ENCODE assay signal across 7 mouse cellular contexts in the genomic region with DNA sequence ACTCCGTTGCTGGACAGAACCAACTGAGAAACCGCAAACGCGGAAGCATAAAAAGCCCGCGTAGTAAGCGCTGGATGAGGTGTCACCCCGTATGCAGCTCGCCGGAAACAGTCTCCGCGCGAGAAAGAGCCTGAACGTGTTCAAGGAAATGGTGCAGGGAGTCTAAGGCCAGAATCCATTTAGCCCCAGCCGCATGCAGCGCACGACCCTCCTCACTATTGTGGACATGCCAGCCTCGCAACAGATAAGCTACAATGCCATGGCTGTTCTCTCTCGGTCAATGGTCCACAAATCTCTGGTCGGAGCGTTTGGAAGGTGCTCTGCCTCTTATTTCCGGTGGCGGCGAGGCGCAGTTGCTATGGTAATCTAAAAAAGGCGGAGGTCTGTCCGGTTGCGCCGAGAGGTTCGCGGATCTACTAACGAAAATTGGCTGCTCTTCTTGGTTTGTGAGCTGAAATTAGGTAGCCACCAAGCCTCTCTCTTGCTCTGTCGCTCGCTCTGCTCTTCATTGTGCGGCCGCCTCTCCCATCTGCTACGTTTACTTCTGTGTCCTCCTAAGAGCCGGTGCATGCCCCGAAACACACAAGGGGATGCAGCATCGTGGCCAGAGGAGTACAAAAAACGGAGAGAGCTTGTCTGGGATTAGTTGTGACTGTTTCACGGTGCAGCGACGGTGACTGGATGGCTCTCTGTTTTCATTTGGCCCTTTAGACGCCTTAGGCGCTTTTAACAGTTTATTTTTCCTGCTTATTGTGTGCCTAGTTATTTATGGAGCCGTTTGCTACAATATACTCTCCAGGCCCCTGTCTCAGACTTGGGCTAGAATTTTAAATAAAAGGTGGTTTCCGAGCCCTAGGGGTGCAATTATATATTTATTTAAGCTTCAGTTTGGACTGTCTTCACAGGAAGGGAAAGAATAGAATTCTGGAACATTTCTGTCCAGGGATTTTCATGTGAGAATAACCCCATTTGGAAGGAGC. TPM values are rescaled to one million over a fixed set of nuclear protein-coding genes. Genes with fewer than 3 reads are reported as not detected.
DNase-seq lines count a peak whose midpoint lies in the region; ATAC-seq lines count a peak whose summit lies in the region.

TSS of gene Efcab7 (plus strand) at position 105 of the 980 bp plus-strand sequence.

- ATAC-seq in intestine, embryonic 16.5 days = peak; percentile 94
- ATAC-seq in midbrain, embryonic 11.5 days (ENCODE audit: low FRiP score) = peak; percentile 91

- no peaks in the 10 kb centered on the region for H3K36me3 ChIP-seq in intestine, embryonic 16.5 days (ENCODE audit: control insufficient read depth, insufficient read depth, low read length)
- no peaks in the 10 kb centered on the region for H3K36me3 ChIP-seq in midbrain, embryonic 11.5 days (ENCODE audit: control insufficient read depth, insufficient read depth, low read length)

- H3K4me3 ChIP-seq in intestine, embryonic 16.5 days (ENCODE audit: low read length) = peak within 1 kb of the TSS; percentile 83
- peak within 1 kb of the TSS; percentile 61 for H3K4me3 ChIP-seq in midbrain, embryonic 11.5 days (ENCODE audit: low read depth, low read length)

- H3K4me2 ChIP-seq in intestine, embryonic 16.5 days (ENCODE audit: low read depth, low read length) = peak within 1 kb of the TSS; percentile 66
- peak within 1 kb of the TSS; percentile 72 for H3K4me2 ChIP-seq in midbrain, embryonic 11.5 days

- under 1% methylated on average over 48 of the region's 48 CpGs for WGBS in intestine, embryonic 16.5 days
- WGBS in midbrain, embryonic 11.5 days = under 1% methylated on average over 48 of the region's 48 CpGs

- peaks cover 5% of the 10 kb centered on the region; the same call in 1 of the 2 replicates for H3K4me1 ChIP-seq in intestine, embryonic 16.5 days (ENCODE audit: control insufficient read depth, insufficient read depth, low read length)
- H3K4me1 ChIP-seq in midbrain, embryonic 11.5 days (ENCODE audit: control insufficient read depth, insufficient read depth, low read length) = peaks cover 4% of the 10 kb centered on the region; the same call in 1 of the 2 replicates

- H3K27ac ChIP-seq in intestine, embryonic 16.5 days (ENCODE audit: low read length) = peak within 1 kb of the TSS; percentile 87
- peak within 1 kb of the TSS; percentile 93 for H3K27ac ChIP-seq in midbrain, embryonic 11.5 days (ENCODE audit: low read depth, low read length)

- H3K27me3 ChIP-seq in intestine, embryonic 16.5 days (replicated peaks; ENCODE audit: control insufficient read depth, insufficient read depth, low read length) = no peaks in the 10 kb centered on the region
- H3K27me3 ChIP-seq in midbrain, embryonic 11.5 days (ENCODE audit: control insufficient read depth, insufficient read depth, low read length) = no peaks in the 10 kb centered on the region

- no peaks in the 10 kb centered on the region for H3K9me3 ChIP-seq in intestine, embryonic 16.5 days (ENCODE audit: control insufficient read depth, low read length)
- H3K9me3 ChIP-seq in midbrain, embryonic 11.5 days (ENCODE audit: control insufficient read depth, low read length) = no peaks in the 10 kb centered on the region

- peak within 1 kb of the TSS; percentile 91 for H3K9ac ChIP-seq in intestine, embryonic 16.5 days (ENCODE audit: low read depth, low read length)
- H3K9ac ChIP-seq in midbrain, embryonic 11.5 days (ENCODE audit: low read length) = peak within 1 kb of the TSS; percentile 87

- peak; percentile 71 for DNase-seq in adrenal gland, adult 8-10 months
- DNase-seq in embryo, embryonic 9.5 days (ENCODE audit: extremely low spot score) = peak; percentile 91
- peak; percentile 48 to 84 for DNase-seq in gastrocnemius, postnatal 4 days (ENCODE audit: low spot score in 2 of 2)
- DNase-seq in left cerebral cortex, postnatal 36 days (ENCODE audit: low spot score in 2 of 2) = peak; percentile 89 to 91
- DNase-seq in midbrain, embryonic 11.5 days (ENCODE audit: low spot score, missing footprints) = peak; percentile 99
- DNase-seq in skeletal muscle tissue, adult 2 months (ENCODE audit: low read depth, low spot score) = peak; percentile 46

- intact Hi-C loops in left cerebral cortex, postnatal 36 days (cut with DNase I) = no loop called here

RNA-seq across cellular contexts. Expression of gene Efcab7, which starts in this region (rescaled TPM):
- 10 to 100 TPM in 2 of 4 experiments, 1 to 10 TPM in 2; 9.0 to 11.2 (median 10.0) TPM for total RNA-seq in adrenal gland, adult 8-10 months (2022)
- total RNA-seq in gastrocnemius, postnatal 4 days (2021) = 1 to 10 TPM; 4.7 to 6.6 TPM
- polyA plus RNA-seq in intestine, embryonic 16.5 days (2015; fragmentation: Nextera tagmentation; extraction: Ambion mirVana) = 11.5 and 12.4 TPM in 2 replicates
- total RNA-seq in left cerebral cortex, postnatal 36 days (2021) = 1 to 10 TPM; 6.5 to 7.3 TPM
- polyA plus RNA-seq in midbrain, embryonic 11.5 days (2014; fragmentation: Nextera tagmentation; extraction: Ambion mirVana) = 29.1 and 29.7 TPM in 2 replicates

Comparison
In these comparisons a context has a peak if more than half of its experiments do, and no peak if none do; other contexts are left out.
1. Peak in every context shown above with its lines: DNase-seq, ATAC-seq, H3K4me3 ChIP-seq and H3K27ac ChIP-seq.
2. DNase-seq: peak in every context shown above with its lines; median percentile 99 in midbrain, embryonic 11.5 days; 91 in embryo, embryonic 9.5 days; 90 in left cerebral cortex, postnatal 36 days; 71 in adrenal gland, adult 8-10 months; 66 in gastrocnemius, postnatal 4 days; 46 in skeletal muscle tissue, adult 2 months.